Mouse (Mus musculus): ENCODE results near the gene Olfr332.
"Not testable (repeated sequence)": the region's sequence is repeated elsewhere in the genome, so short reads cannot be mapped to it uniquely, and the experiment has no call there.

DNA sequence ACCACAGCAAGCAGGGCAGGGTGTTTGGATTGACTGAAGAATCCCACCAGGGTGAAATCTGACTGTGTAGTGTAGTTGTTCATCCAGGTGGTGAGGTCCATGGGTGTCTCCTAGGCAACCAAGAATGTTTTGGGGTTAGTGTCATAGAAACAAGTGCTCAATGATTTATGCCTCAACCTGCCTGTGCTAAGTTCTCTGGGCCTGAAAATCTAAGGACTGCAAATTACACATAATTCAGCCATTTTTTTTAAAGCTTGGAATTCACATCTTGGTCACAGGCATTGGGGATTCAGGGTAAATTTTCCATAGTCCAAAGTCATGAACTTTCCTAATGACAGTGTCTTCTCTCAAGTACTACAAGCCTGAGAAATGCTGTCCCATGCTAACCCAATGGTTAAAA lies 10.1 kb upstream of the Olfr332 start, which contains the start of gene Olfr331:
- not testable (repeated sequence) for TF ChIP-seq CTCF (IDR thresholded peaks at IDR 0.05; ENCODE audit: low read depth, low read length); EP300 (IDR thresholded peaks at IDR 0.05; ENCODE audit: insufficient read depth, low read depth, low read length)
